Mouse (Mus musculus) gastrocnemius, postnatal 4 days (tissue): ENCODE data around the gene Prpf40b. TPM values are rescaled to one million over a fixed set of nuclear protein-coding genes. Genes with fewer than 3 reads are reported as not detected.
A peak's percentile ranks its signal among the peaks of the same experiment; 100 is the strongest.
"Not testable (repeated sequence)": the region's sequence is repeated elsewhere in the genome, so short reads cannot be mapped to it uniquely, and the experiment has no call there.

Experiments
- DNase-seq, 2 experiments: peaks; one replicate each; pipeline ENCODE4 v3.0.0; 2021 to 2022; ENCODE audit warnings: low spot score in 2 of 2, mixed read lengths in 2 of 2
- long read RNA-seq, 2 experiments: library from polyadenylated mRNA; stranded (forward); transcript quantifications; one replicate each; pipeline ENCODE4 v2.0.0; 2021
- total RNA-seq, 2 experiments: library from RNA; stranded (reverse); gene quantifications; 2 replicates each; pipeline ENCODE4 v1.2.3; 2021

The Prpf40b gene
- total RNA-seq, result 10 to 100 TPM; 32.6 to 34.5 TPM
- long read RNA-seq, experiment 1, partial matches to known transcripts, result 8 of 26 reads
- long read RNA-seq, experiment 1, other reads (novel, unspliced or antisense), result 18 of 26 reads
- long read RNA-seq, experiment 2, partial matches to known transcripts, result 9 of 34 reads
- long read RNA-seq, experiment 2, other reads (novel, unspliced or antisense), result 25 of 34 reads

DNA sequence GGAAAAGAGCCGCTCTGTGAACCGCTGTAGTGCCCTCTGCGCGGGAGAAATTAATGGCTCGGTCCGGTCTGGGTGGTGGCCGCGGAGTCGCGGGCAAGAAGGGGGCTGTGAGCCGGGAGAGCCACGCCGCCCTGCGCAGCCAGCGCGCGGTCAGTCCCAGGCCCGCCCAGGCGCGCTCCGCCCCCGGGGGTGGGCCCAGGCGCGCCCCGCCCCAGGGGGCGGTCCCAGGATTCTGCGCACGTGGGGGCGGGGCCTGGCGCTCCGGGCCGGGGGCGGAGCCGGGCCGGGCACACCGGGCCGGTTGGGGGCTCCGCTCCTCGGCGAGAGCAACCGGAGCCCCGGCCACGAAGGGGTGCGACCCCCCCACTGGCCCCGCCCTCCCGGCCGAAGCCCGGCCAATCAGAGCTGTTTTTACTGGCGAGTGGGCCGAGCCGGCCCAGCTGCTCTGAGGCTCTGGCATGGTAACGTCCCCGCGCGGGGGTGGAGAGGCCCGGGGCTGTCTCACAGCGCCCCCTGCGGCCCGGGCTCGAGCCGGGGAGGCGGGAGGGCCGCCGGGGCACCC is at the start of gene Prpf40b:
Gene Prpf40b, plus strand, starts transcription at position 275 of the 562 bp plus-strand sequence.
- peak; percentile 90 to 93 for DNase-seq

DNA sequence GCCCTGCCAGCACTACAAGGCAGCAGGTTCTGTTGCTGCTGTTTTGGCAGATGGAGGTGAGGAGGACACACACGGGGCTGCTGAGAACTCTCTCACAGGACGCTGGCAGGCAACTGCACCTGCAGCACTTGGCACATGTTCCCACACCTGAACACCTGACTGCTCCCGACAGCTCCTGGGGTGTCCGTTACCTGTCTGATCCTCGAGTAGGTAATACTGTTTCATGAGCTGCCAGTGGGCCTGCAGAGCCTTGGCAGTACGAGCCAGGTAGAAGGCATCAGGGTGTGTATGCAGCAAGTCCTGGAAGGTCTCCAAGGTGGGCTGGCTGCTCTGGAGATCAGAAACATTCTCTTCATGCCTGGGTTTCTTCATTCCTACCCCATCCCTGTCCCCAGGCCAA is 48.2 kb upstream of the Prpf40b start:
- not testable (repeated sequence) for DNase-seq

DNA sequence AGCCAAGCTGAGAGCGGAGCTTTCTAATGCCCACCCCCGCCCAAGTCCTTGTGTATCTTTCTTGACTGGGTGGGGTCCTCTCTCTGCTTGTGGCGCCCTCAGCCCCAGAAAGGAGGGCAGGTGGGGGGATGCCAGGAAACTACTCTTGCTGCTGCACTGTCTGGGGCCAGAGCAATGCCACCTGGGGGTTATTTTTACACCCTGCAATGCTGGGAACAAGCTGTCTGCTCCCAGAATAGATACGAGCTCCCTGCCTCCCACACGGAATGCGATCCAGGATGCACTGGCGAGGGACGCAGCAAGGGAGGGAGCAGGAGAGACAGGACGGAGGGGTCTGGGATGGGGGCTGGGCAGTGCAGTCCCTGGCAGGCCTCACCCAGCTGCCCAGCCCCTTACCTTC is 45.9 kb upstream of the Prpf40b start:
- DNase-seq, result no peak

DNA sequence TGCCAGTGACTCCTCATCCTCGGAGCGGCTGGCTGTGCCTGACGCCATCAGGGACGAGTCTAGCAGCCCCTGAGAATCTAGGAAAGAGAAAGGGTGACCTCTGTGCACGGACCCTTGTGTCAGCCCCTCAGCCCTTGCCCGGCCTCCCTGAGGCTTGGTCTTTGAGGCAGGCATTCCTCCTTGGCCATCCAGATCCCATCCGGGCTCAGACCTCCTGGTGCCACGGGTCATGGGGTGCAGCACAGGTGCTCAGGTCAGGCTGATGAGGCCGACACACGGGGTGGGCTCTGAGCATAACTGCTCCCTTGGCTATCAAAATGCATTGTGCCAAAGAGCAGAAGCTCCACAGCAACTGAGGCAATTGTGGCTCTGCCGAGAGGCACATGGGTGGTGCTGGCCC is 44.9 kb upstream of the Prpf40b start:
- no peak for DNase-seq

DNA sequence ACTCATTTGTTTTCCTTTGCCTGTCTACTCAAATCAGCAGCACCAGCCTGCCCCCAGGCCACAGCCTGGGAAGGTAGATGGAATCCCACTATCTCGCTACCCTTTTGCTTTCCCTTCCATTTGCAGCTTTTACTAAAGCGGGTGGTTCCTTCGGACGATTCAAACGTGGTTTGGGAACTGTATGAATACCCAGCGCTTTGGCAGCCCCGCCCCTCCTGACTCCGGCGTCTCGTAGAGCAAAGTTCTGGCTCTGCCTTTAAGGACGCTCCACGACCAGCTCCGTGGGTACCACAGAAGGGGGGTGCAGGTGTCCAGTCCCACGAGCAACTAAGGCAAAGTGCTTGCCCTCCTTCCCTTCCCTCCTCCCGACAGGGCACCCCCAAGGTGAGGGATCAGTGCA is 43.8 kb upstream of the Prpf40b start:
- DNase-seq, result not testable (repeated sequence)

DNA sequence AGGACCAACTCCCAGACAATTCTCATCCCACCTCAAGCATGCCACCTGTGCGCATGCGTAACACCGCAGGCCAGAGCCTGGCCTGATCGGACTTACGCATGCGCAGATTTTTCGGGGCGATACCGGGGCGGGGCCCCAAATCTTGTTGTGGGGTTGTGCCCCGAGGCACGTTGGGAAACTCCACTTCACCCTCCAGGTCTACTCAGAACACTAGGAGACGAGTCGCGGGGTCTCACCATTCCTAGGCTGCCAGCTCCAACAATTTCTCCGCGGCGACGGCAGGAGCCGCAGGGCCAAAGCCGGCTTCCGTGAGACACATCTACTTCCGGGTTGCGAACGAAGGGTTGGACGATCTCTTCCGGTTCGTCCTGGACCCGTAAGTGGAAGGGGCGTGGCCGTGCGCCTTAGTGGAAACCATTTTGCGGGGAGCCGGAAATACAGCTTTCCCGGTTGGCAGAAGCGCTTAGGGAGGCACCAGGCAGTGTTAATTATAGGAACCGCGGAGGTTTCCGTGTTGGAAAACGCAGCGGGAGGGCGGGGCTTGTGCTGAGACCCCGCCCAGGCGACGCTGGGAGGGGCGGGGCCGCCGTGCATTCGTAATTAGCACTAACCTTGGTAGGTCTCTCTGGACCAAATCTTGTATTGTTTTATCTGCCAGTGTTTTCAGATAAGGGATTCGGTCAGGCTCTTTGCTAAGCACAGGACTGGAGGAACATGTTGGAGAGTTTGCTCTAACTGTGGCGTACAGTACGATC is 43.1 kb upstream of the Prpf40b start, which contains the start of gene Mcrs1:
Gene Mcrs1, minus strand, starts transcription at position 336 of the 755 bp plus-strand sequence.
- peak; percentile 90 to 97 for DNase-seq

DNA sequence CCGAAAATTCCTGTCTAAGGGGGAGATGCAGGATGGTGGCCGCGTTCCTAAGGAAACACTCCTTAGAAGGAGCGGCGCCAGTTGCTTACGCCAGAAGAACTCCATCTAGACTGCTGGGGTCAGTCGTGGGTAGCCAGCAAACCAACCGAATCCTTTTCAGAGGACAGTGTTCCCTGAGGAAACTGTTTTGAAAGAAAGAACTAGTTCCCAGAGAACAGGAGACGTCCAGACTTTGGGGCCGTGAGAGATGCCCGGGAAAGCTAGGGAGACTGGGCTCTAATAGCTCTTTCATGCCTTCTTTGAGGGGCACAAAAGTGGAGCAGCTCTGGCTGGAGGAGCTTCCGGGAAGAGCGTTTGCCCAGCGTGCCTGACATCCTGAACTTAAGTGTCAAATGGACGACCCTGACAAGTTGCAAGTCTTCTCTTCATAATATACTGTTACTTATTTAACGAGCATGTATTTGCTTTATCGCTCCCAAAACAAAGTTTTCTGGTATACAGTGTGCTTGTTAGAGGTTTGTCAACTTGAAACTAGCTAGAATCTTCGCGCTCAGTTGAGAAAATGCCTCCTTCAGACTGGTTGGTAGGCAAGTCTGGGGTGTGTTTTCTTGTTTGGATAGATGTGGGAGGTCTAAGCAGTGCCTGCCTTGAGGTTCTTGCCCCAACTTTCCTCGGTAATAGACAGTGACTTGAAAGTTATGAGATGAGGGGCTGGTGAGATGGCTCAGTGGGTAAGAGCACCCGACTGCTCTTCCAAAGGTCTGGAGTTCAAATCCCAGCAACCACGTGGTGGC is 42.3 kb upstream of the Prpf40b start:
- peak; percentile 52 to 75 for DNase-seq

DNA sequence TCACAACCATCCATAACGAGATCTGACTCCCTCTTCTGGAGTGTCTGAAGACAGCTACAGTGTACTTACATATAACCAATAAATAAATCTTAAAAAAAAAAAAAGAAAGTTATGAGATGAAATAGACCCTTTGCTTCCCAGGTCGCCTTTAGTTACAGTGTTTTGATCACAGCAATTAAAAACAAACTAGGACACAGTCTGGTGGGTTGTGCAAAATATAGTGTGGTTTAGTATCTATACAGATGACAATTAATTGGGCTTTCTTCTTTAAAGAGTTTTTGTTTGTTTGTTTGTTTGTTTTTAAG is 41.8 kb upstream of the Prpf40b start:
- not testable (repeated sequence) for DNase-seq

DNA sequence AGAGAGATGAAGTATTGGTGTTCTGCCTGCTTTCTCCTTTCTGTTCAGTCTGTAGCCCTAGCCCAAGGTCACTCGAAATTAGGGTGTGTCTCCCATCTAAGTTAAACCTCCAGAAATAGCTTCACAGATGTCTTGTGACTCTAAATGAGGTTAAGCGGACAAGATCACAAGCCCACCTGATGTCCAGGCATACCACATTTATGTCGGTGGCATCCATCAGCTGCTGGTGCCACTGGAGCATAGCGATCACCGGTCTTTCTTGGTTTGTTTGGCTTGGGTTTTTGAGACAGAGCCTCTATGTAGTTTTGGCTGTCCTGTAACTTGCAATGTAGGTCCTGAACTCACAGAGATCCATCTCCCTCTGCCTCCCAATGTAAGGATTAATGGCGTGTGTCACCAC is 41.1 kb upstream of the Prpf40b start:
- DNase-seq, result no peak

DNA sequence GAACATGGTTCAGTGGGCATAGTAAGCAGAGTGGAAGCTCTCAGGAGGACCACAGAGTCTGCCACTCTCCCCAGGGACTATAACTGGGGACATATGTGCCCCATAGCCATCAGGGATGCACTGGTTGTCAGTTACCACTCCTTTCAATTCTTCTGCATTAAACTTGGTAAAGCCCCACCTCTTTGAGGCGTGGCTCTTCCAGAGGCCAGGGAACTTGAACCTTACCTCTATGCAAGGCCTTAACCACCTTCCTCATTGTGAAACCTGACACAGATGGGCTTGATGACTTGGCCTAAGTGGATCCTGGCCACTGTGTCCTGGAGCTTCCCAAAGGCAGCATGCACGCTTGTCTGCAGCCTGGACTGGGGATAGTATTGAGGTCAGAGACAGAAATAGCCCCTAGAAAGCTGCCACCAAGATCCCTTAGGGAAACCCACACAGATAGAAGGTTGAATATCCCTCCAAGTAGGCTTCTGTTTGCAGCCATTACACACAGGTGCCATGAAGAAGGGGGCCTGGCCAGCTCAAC is 40.3 kb upstream of the Prpf40b start:
- no peak for DNase-seq

DNA sequence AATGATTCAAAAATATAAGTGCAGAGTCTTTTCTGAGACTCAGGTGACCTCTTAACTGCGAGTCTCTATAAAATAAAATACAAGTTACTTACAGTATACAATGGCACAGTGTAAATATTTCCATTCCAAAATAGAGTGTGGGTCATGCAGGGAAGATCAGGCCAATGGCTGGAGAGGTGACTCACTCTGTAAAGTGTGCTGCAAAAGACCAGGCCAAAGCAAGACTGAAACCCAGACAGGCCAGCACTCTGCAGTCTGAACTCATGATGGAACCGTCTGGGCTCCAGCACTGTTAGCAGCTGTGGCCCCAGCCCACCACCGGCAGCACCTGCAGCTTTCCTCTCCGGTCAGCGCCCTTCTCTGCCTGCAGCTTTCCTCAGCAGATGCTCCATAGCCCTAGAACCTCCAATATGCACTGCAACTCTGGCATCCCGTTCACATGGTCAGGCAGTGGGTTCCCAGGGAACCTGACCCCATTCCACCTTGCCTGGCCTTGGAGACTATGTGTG is 39.6 kb upstream of the Prpf40b start:
- DNase-seq, result no peak

DNA sequence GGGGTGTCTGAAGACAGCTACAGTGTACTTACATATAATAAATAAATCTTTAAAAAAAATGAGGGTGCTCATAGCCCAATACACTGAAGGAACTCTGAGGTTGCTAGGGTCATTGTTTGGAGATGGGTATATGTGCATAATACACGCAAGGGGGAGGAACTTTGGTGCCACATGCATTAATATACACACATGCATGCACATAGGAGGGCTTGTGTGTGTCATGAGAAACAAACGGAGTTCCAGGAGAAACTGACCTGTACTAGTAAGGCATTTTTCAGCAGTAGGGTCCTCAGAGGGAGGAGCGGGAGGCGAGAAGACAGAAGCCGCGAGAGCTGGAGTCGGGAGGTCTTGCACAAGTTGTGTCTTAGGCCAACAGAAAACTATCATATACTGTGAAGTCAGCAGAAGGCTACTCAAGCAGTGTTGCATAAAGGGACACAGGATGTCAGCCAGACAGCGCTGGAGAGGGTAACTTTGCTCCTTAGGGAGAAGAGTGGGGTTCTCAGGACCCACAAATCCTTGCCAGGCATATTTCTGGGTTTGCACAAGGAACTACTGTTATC is 35.6 kb upstream of the Prpf40b start:
- DNase-seq, result no peak

DNA sequence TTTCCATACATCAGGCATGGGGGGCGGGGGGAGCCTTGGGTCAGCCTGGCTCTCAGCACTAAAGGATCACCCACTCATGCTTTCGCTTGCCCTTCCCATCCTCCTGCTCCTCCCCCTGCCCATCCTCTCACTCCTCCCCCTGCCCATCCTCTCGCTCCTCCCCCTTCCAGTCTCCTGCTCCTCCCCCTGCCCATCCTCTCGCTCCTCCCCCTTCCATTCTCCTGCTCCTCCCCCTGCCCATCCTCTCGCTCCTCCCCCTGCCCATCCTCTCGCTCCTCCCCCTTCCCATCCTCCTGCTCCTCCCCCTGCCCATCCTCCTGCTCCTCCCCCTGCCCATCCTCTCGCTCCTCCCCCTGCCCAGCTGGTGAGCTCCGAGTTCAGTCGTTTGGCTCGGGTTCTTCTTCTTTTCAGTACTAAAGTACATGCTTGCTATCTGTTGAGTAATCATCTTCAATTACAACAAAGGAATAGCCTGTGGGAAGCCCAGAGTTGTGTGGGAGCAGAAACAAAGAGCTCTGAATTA is 35.1 kb upstream of the Prpf40b start:
- peak; percentile 50 to 71 for DNase-seq

DNA sequence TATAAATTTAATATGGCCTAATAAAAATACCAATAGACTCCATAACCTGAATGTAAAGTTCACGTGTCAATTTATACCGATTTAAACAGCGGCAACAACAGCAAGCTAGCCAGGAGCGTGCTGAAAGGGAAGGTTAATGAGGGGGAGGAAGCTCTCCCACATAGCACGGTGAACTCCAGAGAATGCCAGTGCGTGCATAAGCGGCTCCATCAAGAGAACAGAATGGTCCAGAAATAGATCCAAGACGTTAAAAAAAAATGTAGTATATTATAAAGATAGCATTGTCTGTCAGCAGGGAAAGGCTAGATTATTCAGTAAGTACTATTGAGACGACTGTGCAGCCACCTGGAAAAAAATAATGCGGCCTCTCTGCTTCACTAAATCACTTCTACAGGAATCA is 32.2 kb upstream of the Prpf40b start:
- DNase-seq, result no peak

DNA sequence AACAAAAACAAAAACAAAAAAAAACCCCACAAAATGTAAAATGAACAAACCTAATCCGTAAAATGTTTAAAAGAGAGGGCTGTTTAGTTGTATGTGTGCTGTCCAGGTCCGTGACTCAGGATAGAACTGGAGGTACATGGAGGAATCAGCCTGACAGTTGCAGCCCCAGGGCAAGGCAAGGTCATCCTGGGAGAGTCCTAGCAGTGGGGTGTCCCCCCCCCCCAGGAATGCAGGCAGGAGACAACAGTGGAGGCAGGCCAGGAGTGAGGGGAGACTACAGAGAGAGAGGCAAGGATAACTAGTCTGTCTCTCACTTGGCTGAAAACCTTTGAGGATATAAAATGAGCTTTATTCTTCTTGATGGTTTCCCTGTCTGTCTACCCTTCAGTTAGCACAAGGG is 30.5 kb upstream of the Prpf40b start:
- DNase-seq, result no peak

DNA sequence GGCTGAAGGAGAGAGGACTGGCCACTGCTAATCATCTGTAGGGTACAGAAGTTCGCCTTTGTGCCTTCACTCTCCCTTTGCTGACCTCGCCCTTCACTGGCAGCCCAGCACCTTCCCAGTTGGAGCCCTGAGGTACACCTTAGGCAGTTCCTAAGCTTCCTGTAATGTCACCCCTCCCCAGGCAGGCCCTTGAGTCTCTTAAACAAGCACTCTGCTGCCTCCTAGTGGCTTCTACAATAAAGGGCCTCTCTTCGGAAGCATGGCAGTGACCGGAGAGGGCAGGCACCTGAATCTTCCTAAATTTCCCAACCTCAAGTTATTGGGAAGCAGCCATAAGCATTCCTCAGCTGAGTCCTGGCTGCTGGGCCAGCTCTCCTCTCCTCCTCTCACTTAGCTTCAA is 29.2 kb upstream of the Prpf40b start:
- DNase-seq, result peak in 1 of 2 experiments; percentile 67

DNA sequence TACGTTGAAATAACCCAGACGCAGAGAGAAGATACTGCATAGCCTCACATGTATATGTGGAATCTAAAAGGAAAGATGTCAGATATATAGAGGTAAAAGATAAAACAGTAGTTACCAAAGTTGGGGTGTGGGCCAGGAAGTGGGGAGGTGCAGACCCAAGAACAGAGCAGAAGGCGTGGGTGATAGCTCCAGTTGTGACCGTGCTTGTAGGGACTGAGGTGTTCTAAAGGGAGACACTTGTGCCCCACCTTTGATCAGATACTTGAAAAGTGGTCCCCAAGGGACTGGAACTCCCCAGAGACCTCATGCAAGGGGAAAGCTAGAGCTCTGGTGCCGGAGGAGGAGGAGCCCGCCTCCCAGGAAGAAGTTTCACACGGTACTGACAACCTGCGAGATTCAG is 18.8 kb upstream of the Prpf40b start:
- no peak for DNase-seq

DNA sequence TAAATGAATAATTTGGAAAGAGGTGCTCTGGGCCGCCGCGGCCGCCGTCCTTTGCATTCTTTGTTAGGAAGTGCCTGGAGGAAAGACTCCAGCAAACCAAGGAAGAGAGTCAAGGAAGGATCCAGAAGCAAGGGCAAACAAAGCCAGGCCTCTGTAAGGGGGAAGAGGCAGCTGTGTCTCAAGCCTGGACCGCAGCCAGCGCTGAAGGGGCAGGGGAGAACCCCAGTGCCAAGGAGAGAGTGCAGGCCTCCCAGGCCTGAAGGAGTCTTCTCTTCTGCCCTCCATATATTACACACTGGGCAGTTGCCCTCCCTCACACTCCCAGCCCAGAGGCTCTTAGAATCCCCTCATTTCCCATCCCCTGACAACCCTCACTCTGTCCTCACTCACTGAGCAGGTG is 16.6 kb upstream of the Prpf40b start:
- no peak for DNase-seq

DNA sequence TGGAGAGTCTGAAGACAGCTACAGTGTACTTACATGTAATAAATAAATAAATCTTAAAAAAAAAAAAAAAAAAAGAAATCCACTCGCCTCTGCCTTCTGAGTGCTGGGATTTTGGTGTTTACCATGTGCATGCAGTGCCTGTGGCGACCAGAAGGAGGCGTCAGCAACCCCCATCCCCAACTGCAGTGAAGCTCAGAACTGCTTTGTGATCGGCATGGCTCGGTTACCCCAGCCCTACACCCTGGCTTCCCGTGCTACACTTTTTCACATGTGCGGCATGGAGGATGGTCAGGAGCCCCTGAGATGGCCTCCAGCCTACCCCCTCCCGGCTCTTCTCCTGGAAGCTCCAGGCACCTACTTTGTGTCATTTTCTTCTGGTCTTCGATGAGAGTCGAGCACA is 11.4 kb upstream of the Prpf40b start:
- no peak for DNase-seq

DNA sequence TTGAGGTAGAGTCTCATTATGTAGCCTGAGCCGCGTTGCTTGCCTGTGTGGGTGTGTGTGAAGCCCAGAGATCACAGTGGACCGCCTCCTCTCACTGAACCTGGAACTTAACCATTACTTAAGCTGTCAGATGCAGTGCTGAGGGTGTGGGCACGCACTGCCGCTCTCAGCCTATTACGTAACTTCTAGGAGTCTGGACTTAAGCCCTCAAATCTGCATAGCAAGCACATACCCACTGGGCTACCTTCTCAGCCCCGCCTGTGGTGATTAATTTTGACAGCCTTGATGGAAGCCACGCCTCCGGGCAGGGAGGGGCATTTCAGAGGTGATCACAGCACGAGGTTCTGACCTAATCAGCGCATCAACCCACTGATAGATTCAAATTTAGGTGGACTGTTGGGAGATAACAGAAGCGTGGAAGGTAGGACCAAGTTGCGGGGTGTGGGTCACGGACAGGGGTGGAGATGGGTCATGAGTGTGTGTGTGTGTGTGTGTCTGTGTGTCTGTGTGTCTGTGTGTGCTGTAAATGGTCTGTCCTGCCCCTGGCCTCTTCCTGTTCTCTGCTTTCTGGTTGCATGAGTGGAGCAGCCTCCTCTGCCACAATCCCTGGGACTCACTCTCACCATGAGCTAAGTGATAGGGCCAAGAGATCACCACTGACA is 10.2 kb upstream of the Prpf40b start:
- no peak for DNase-seq
